22 mouse cellular contexts compared by ENCODE assay signal in genomic region chr6:98609133-98609532, GRCm38 (mm10).
A peak's percentile ranks its signal among the peaks of the same experiment; 100 is the strongest.
DNase-seq lines count a peak whose midpoint lies in the region; ATAC-seq and TF ChIP-seq lines count a peak whose summit lies in the region.
"Had no signal": no experiment of that assay in that cellular context is flagged by ENCODE, and none has a peak within 500 bp of the region (broad histone marks: within the 10 kb centered on the region; RNA-seq: fewer than 3 reads in every experiment).

No protein-coding gene starts in this region.

- ATAC-seq in megakaryocyte progenitor cell, adult 5-6 weeks (replicated peaks; ENCODE audit: poor library complexity) = peak; percentile 62
- ATAC-seq: forebrain, postnatal 0 days; hindbrain, postnatal 0 days; midbrain, embryonic 13.5 days had no signal

- H3K27ac ChIP-seq in gastrocnemius, adult 2 months = no peak overlapping the region
- H3K27ac ChIP-seq: heart, adult 2 months; hindbrain, postnatal 0 days; limb, embryonic 13.5 days; liver, embryonic 13.5 days; macrophage; midbrain, embryonic 13.5 days had no signal

- DNase-seq in embryo, embryonic 10 days (ENCODE audit: low spot score) = peak; percentile 17
- no peak for DNase-seq in embryo, embryonic 10.5 days (ENCODE audit: low spot score)
- peak; percentile 71 for DNase-seq in CD4-positive, CD25-positive, alpha-beta regulatory T cell, adult 2 months (ENCODE audit: low read depth, low spot score)
- DNase-seq in c-Kit-positive CD71-negative TER-119-negative erythroid progenitor cells, embryonic 14.5 days (ENCODE audit: low read depth) = peak; percentile 16
- DNase-seq in retina, postnatal 1 day = no peak
- no peak for DNase-seq in gastrocnemius, adult 2 months
- DNase-seq in lung, postnatal 36 days = no peak
- DNase-seq: adrenal gland, postnatal 14 days; cerebellum, adult 18-20 months; cerebellum, postnatal 36 days; forebrain, postnatal 0 days; heart, adult 2 months; kidney, adult 2 months; kidney, postnatal 10 days; liver, embryonic 13.5 days; lung, embryonic 14.5 days; spleen, adult 18-20 months had no signal

- intact Hi-C loops in gastrocnemius, adult 2 months (cut with DNase I) = no loop called here

- H3K4me3 ChIP-seq in gastrocnemius, adult 2 months = no peak overlapping the region
- H3K4me3 ChIP-seq: heart, adult 2 months; limb, embryonic 13.5 days; liver, embryonic 13.5 days; midbrain, embryonic 13.5 days had no signal

- TF ChIP-seq CTCF in gastrocnemius, adult 2 months (IDR thresholded peaks at IDR 0.05) = no peak

Comparison
In these comparisons a context has a peak if more than half of its experiments do, and no peak if none do; other contexts are left out.
1. DNase-seq: peak in embryo, embryonic 10 days (single experiment), CD4-positive, CD25-positive, alpha-beta regulatory T cell, adult 2 months (single experiment) and c-Kit-positive CD71-negative TER-119-negative erythroid progenitor cells, embryonic 14.5 days (single experiment); none in embryo, embryonic 10.5 days (single experiment), retina, postnatal 1 day (single experiment), gastrocnemius, adult 2 months (single experiment) and lung, postnatal 36 days (single experiment).